Comparison of ENCODE assay signal across 8 mouse cellular contexts in genomic region chr5:73647261-73647900, GRCm38 (mm10). TPM values are rescaled to one million over a fixed set of nuclear protein-coding genes. Genes with fewer than 3 reads are reported as not detected.
A peak's percentile ranks its signal among the peaks of the same experiment; 100 is the strongest.
DNase-seq lines count a peak whose midpoint lies in the region; ATAC-seq and TF ChIP-seq lines count a peak whose summit lies in the region.

Gene Sgcb (minus strand): TSS chr5:73647790.

- no peak for TF ChIP-seq CTCF in ES-Bruce4 (IDR thresholded peaks at IDR 0.05; ENCODE audit: low read depth, low read length)
- no peak for TF ChIP-seq CTCF in forebrain, postnatal 0 days (IDR thresholded peaks at IDR 0.05; ENCODE audit: low read depth)
- no peak for TF ChIP-seq CTCF in lung, embryonic 14.5 days (IDR thresholded peaks at IDR 0.05; ENCODE audit: low read depth)
- no peak for TF ChIP-seq CTCF in olfactory bulb, adult 2 months (IDR thresholded peaks at IDR 0.05; ENCODE audit: insufficient read depth, low read depth, low read length)

- ATAC-seq in forebrain, postnatal 0 days: peak; percentile 84
- ATAC-seq in lung, embryonic 14.5 days (ENCODE audit: insufficient read depth): peak; percentile 86

- peaks cover 14% of the 10 kb centered on the region for H3K27me3 ChIP-seq in ES-Bruce4 (ENCODE audit: control insufficient read depth, insufficient read depth, low read length, poor library complexity, severe bottlenecking)
- H3K27me3 ChIP-seq in forebrain, postnatal 0 days (ENCODE audit: insufficient read depth, low read length): peaks cover 31% of the 10 kb centered on the region
- H3K27me3 ChIP-seq in lung, embryonic 14.5 days (ENCODE audit: insufficient read depth, low read length): peaks cover 39% of the 10 kb centered on the region

- no peaks in the 10 kb centered on the region for H3K36me3 ChIP-seq in ES-Bruce4 (ENCODE audit: control insufficient read depth, insufficient read depth, low read length, poor library complexity, severe bottlenecking)
- H3K36me3 ChIP-seq in forebrain, postnatal 0 days (ENCODE audit: insufficient read depth): peaks cover 3% of the 10 kb centered on the region; the same call in 1 of the 2 replicates
- no peaks in the 10 kb centered on the region for H3K36me3 ChIP-seq in lung, embryonic 14.5 days (ENCODE audit: insufficient read depth)

- no peak for TF ChIP-seq EP300 in ES-Bruce4 (IDR thresholded peaks at IDR 0.05; ENCODE audit: insufficient read depth, low read depth, low read length)

- peak within 1 kb of the TSS; percentile 86 for H3K4me2 ChIP-seq in forebrain, postnatal 0 days (ENCODE audit: low read depth)
- peak within 1 kb of the TSS; percentile 94 for H3K4me2 ChIP-seq in lung, embryonic 14.5 days

- DNase-seq in cerebellum, adult 11-12 months: peak; percentile 86
- DNase-seq in forebrain, postnatal 0 days: peak; percentile 81
- DNase-seq in heart, postnatal 36 days: peak; percentile 88 to 93
- peak; percentile 78 to 81 for DNase-seq in layer of hippocampus, adult 8-10 months (ENCODE audit: low spot score in 2 of 2)
- DNase-seq in lung, embryonic 14.5 days: peak; percentile 90
- DNase-seq in thymus, adult 18-20 months: peak; percentile 76 to 83

- no peaks in the 10 kb centered on the region for H3K9me3 ChIP-seq in ES-Bruce4 (replicated peaks; ENCODE audit: control insufficient read depth, insufficient read depth, low read length, poor library complexity, severe bottlenecking)
- H3K9me3 ChIP-seq in forebrain, postnatal 0 days (ENCODE audit: low read length): no peaks in the 10 kb centered on the region
- H3K9me3 ChIP-seq in lung, embryonic 14.5 days (ENCODE audit: low read depth, low read length): no peaks in the 10 kb centered on the region

- no peak within 1 kb of the TSS for H3K27ac ChIP-seq in ES-Bruce4 (ENCODE audit: insufficient read depth, low read length)
- H3K27ac ChIP-seq in forebrain, postnatal 0 days (ENCODE audit: low read depth, low read length): 0 out of 2 replicates have a peak within 1 kb of the TSS, but pooled peaks have one; percentile 46
- peak within 1 kb of the TSS; percentile 2; the same call in 1 of the 2 replicates for H3K27ac ChIP-seq in lung, embryonic 14.5 days (ENCODE audit: low read depth)
- H3K27ac ChIP-seq in olfactory bulb, adult 2 months (ENCODE audit: insufficient read depth, low read depth, low read length): no peak within 1 kb of the TSS

- WGBS in forebrain, postnatal 0 days: under 1% methylated on average over 59 of the region's 62 CpGs
- WGBS in lung, embryonic 14.5 days: under 1% methylated on average over 58 of the region's 62 CpGs
- under 1% methylated on average over 62 of the region's 62 CpGs for WGBS in olfactory bulb, adult 2 months

- 0 out of 2 replicates have a peak within 1 kb of the TSS, but pooled peaks have one; percentile 4 for H3K9ac ChIP-seq in ES-Bruce4 (ENCODE audit: low read depth, poor library complexity, severe bottlenecking)
- peak within 1 kb of the TSS; percentile 90 for H3K9ac ChIP-seq in forebrain, postnatal 0 days
- H3K9ac ChIP-seq in lung, embryonic 14.5 days: peak within 1 kb of the TSS; percentile 65

- peak within 1 kb of the TSS; percentile 69 for H3K4me3 ChIP-seq in ES-Bruce4 (ENCODE audit: low read depth, low read length)
- peak within 1 kb of the TSS; percentile 82 for H3K4me3 ChIP-seq in forebrain, postnatal 0 days (ENCODE audit: low read depth, low read length)
- H3K4me3 ChIP-seq in lung, embryonic 14.5 days (ENCODE audit: low read depth, low read length): peak within 1 kb of the TSS; percentile 74
- H3K4me3 ChIP-seq in olfactory bulb, adult 2 months (ENCODE audit: insufficient read depth, low read depth, low read length): peak within 1 kb of the TSS; percentile 86

- TF ChIP-seq POLR2A in ES-Bruce4 (IDR thresholded peaks at IDR 0.05; ENCODE audit: insufficient read depth, low read length): no peak
- TF ChIP-seq POLR2A in olfactory bulb, adult 2 months (IDR thresholded peaks at IDR 0.05; ENCODE audit: insufficient read depth, low read depth, low read length): peak; percentile 75

- intact Hi-C loops in heart, postnatal 36 days (cut with DNase I): loop anchor here (5.0 kb wide), 1 partner anchor 155 kb away; no protein-coding TSS in a partner anchor

- no peaks in the 10 kb centered on the region for H3K4me1 ChIP-seq in ES-Bruce4 (ENCODE audit: control insufficient read depth, insufficient read depth, low read length)
- peaks cover 19% of the 10 kb centered on the region for H3K4me1 ChIP-seq in forebrain, postnatal 0 days (ENCODE audit: insufficient read depth)
- 0 out of 2 replicates have a peak, but pooled peaks cover 4% of the 10 kb centered on the region for H3K4me1 ChIP-seq in lung, embryonic 14.5 days (ENCODE audit: insufficient read depth)
- H3K4me1 ChIP-seq in olfactory bulb, adult 2 months (ENCODE audit: control insufficient read depth, insufficient read depth, low read length): peaks cover 18% of the 10 kb centered on the region

RNA-seq across cellular contexts. Expression of gene Sgcb, which starts in this region (rescaled TPM):
- polyA plus RNA-seq in ES-Bruce4 (2011; ENCODE audit: insufficient read depth, insufficient read length, low read depth, missing spikeins): 3.4 and 4.2 TPM in 2 replicates
- 17.1 and 17.5 TPM in 2 replicates for total RNA-seq in forebrain, postnatal 0 days (2014; rRNA removed)
- polyA plus RNA-seq in forebrain, postnatal 0 days (2015; fragmentation: Nextera tagmentation; extraction: Ambion mirVana): 25.3 and 37.8 TPM in 2 replicates
- total RNA-seq in heart, postnatal 36 days (2021): 100 to 1,000 TPM in 1 of 2 experiments, 10 to 100 TPM in 1; 97.5 to 103 TPM
- 10 to 100 TPM; 47.6 to 53.3 (median 48.4) TPM for total RNA-seq in layer of hippocampus, adult 8-10 months (2022)
- 25.8 and 27.7 TPM in 2 replicates for polyA plus RNA-seq in lung, embryonic 14.5 days (2014; fragmentation: Nextera tagmentation; extraction: Ambion mirVana)
- polyA plus RNA-seq in olfactory bulb, adult 2 months (2012; ENCODE audit: insufficient read depth, insufficient read length, low replicate concordance, missing spikeins): not detected in 2 replicates

Comparison
In these comparisons a context has a peak if more than half of its experiments do, and no peak if none do; other contexts are left out.
1. H3K27ac ChIP-seq: peak in forebrain, postnatal 0 days (single experiment) and lung, embryonic 14.5 days (single experiment); none in ES-Bruce4 (single experiment) and olfactory bulb, adult 2 months (single experiment).
2. H3K9ac ChIP-seq: peak in every context shown above with its lines; median percentile 90 in forebrain, postnatal 0 days; 65 in lung, embryonic 14.5 days; 4 in ES-Bruce4.
3. Peak in every context shown above with its lines, with median percentiles within 50 percentile points of each other: H3K4me3 ChIP-seq and DNase-seq.